Mouse (Mus musculus) lung, embryonic 14.5 days (tissue): ENCODE data around the gene Dynlt1b. TPM values are rescaled to one million over a fixed set of nuclear protein-coding genes. Genes with fewer than 3 reads are reported as not detected.
"Not testable (repeated sequence)": the region's sequence is repeated elsewhere in the genome, so short reads cannot be mapped to it uniquely, and the experiment has no call there.

Source experiments
- ATAC-seq: fragments of 200-750 bp; cut with Nextera tagmentation; 2 replicates; pipeline ENCODE4 v1.8.0; 2017; ENCODE audit warnings: mild to moderate bottlenecking, moderate TSS enrichment, moderate library complexity; ENCODE audit not compliant: insufficient read depth
- DNase-seq: peaks from one replicate; pipeline ENCODE4 v3.0.0-alpha.2; 2015
- H3K27ac ChIP-seq: fragments of 300-500 bp; sonication (generic); 2 replicates; pipeline ENCODE4 v1.5.1; 2014; ENCODE audit warnings: low read depth, mild to moderate bottlenecking, moderate library complexity
- H3K27me3 ChIP-seq: fragments of 300-500 bp; sonication (generic); 2 replicates; pipeline ENCODE4 v1.6.1; 2014; ENCODE audit warnings: low read length, control low read depth; ENCODE audit not compliant: insufficient read depth
- H3K36me3 ChIP-seq: fragments of 300-500 bp; sonication (generic); 2 replicates; pipeline ENCODE4 v1.6.1; 2014; ENCODE audit warnings: control low read depth; ENCODE audit not compliant: insufficient read depth
- H3K4me1 ChIP-seq: fragments of 300-500 bp; sonication (generic); 2 replicates; pipeline ENCODE4 v1.6.1; 2014; ENCODE audit warnings: antibody characterized with exemption, control low read depth; ENCODE audit not compliant: insufficient read depth
- H3K4me2 ChIP-seq: fragments of 300-500 bp; sonication (generic); 2 replicates; pipeline ENCODE4 v1.6.1; 2014; ENCODE audit warnings: mild to moderate bottlenecking
- H3K4me3 ChIP-seq: fragments of 300-500 bp; sonication (generic); 2 replicates; pipeline ENCODE4 v1.5.1; 2014; ENCODE audit warnings: low read depth, low read length
- H3K9ac ChIP-seq: fragments of 300-500 bp; sonication (generic); 2 replicates; pipeline ENCODE4 v1.6.1; 2014
- H3K9me3 ChIP-seq: fragments of 300-500 bp; sonication (generic); 2 replicates; pipeline ENCODE4 v1.6.1; 2016; ENCODE audit warnings: low read depth, low read length, control low read depth
- CTCF ChIP-seq: IDR thresholded peaks from 2 replicates; pipeline ENCODE4 v1.5.1; 2016; ENCODE audit warnings: antibody characterized with exemption, low read depth
- WGBS: fragments of 180-500 bp; shearing (Covaris S2); extraction: QIAGEN DNeasy Blood & Tissue Kit; methylation state at CpG from one replicate; pipeline ENCODE4 v1.1.7; 2014; 5-methylcytosine and 5-hydroxymethylcytosine counted together
- polyA plus RNA-seq: library from polyadenylated mRNA; unstranded; fragments of >200 nt; fragmentation: Nextera tagmentation; extraction: Ambion mirVana; gene quantifications from 2 replicates; pipeline ENCODE4 v1.2.1, GENCODE M21; 2014

Dynlt1b gene
- polyA plus RNA-seq, 1 experiment from 2014 or later: 584 TPM

GRCm38 (mm10) chr17:6456614-6457402 is 26.9 kb downstream of the Dynlt1b start:
- H3K36me3 ChIP-seq, H3K9me3 ChIP-seq, H3K4me2 ChIP-seq, DNase-seq, H3K27ac ChIP-seq, H3K9ac ChIP-seq, ATAC-seq, H3K4me1 ChIP-seq, H3K27me3 ChIP-seq, H3K4me3 ChIP-seq: not testable (repeated sequence)
- 89% methylated on average over 13 of the region's 22 CpGs for WGBS

DNA sequence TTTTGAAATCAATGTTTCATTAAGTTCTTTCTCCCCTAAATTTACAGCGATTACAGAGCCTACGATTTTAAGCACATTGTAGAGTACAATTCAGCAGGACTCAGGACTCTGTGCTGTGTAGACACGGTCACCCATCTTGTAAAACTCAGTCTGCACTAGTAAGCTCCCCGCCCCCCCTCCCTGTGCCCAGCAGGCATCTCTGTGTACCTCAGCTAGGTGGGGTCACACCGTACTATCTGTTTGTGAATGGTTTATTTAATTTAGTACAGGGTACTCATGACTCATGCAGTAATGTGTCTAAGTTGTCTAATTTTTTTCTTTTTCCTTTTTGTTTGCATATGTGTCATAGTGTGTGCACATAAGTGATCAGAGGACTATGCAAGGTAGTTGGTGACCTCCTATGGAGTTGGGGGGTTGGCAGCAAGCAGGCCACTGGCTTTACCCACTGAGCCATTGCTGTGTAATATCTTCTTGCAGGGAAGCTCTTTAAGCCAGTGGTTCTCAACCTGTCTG is 31.2 kb downstream of the Dynlt1b start:
- H3K9me3 ChIP-seq, H3K27me3 ChIP-seq, H3K4me1 ChIP-seq, H3K4me2 ChIP-seq, H3K36me3 ChIP-seq, H3K9ac ChIP-seq, H3K27ac ChIP-seq, ATAC-seq, DNase-seq, H3K4me3 ChIP-seq: not testable (repeated sequence)
- WGBS: 91% methylated on average over 5 of the region's 5 CpGs

- 84% methylated on average over 9 of the region's 9 CpGs for WGBS
- H3K36me3 ChIP-seq, H3K4me2 ChIP-seq, H3K4me1 ChIP-seq, ATAC-seq, H3K9ac ChIP-seq, DNase-seq, H3K27me3 ChIP-seq, H3K9me3 ChIP-seq, H3K27ac ChIP-seq, H3K4me3 ChIP-seq: not testable (repeated sequence)
These were observed 35.8 kb downstream of the Dynlt1b start for GRCm38 (mm10) chr17:6465735-6466134.

DNA sequence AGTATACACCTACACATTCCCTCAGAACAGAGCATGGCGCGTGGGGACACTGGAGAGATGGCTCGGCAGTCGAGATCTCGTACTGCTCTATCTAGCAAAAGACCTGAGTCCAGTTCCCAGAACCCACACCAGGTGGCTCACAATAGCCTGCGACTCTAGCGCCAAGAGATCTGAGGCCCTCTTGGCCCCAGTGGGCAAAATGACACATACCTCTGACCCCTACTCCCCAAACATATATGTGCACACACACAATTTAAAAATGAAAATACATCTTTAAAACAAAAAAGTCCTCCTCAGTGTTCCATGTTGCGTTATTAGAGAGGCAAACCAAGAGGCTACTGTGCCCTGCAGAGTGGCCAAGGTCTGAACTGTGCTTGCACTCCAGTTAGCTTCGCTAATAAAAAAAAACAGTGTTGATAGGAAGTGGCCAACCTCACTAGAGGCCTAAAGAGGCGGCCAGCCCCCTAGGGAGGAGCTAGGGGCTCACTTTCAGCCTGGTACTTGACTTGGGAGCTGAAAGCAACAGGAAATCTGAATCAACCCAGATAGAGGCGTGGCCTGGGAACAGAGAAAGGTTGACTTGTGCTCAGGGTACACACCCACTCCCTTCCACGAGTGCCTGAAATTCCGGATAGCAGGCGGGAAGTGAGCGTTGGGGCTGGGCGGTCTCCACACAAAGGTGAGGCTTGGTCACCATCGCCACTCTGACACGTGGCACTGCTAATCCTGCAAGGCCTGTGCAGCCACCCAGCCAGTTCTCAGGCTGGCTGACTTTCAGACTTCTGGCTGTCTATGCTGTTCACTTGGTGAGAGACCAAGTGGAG is 37.9 kb downstream of the Dynlt1b start:
- H3K9ac ChIP-seq, H3K36me3 ChIP-seq, H3K4me2 ChIP-seq, H3K9me3 ChIP-seq, H3K4me3 ChIP-seq, H3K27me3 ChIP-seq, H3K4me1 ChIP-seq: not testable (repeated sequence)
- peak overlapping the region; percentile 42; the same call in 1 of the 2 replicates for H3K27ac ChIP-seq
- ATAC-seq (peak; percentile 92), DNase-seq (peak; percentile 86)
- 39% methylated on average over 16 of the region's 18 CpGs for WGBS
- 0 out of 2 replicates have a peak, but pooled peaks have one; percentile 25 for TF ChIP-seq CTCF

GRCm38 (mm10) chr17:6470031-6470430 is 40.1 kb downstream of the Dynlt1b start:
- WGBS: 87% methylated on average over 2 of the region's 3 CpGs
- DNase-seq: not testable (repeated sequence)

GRCm38 (mm10) chr17:6470671-6471070 is 40.8 kb downstream of the Dynlt1b start:
- WGBS: 95% methylated on average over 2 of the region's 7 CpGs
- not testable (repeated sequence) for H3K27ac ChIP-seq, H3K27me3 ChIP-seq, H3K36me3 ChIP-seq, H3K4me2 ChIP-seq, H3K4me3 ChIP-seq, H3K9ac ChIP-seq, DNase-seq, H3K9me3 ChIP-seq, ATAC-seq, H3K4me1 ChIP-seq

More at GRCm38 (mm10) chr17:6470031-6470430, 40.1 kb downstream of the Dynlt1b start:
- ATAC-seq, H3K27me3 ChIP-seq, H3K9ac ChIP-seq, H3K36me3 ChIP-seq, H3K4me3 ChIP-seq, H3K4me1 ChIP-seq, H3K4me2 ChIP-seq, H3K27ac ChIP-seq, H3K9me3 ChIP-seq: not testable (repeated sequence)

GRCm38 (mm10) chr17:6475270-6475669 is 45.4 kb downstream of the Dynlt1b start:
- H3K9me3 ChIP-seq, H3K36me3 ChIP-seq, H3K4me1 ChIP-seq, ATAC-seq, H3K9ac ChIP-seq, H3K4me3 ChIP-seq, DNase-seq, H3K27me3 ChIP-seq, H3K27ac ChIP-seq: not testable (repeated sequence)
- 88% methylated on average over 6 of the region's 6 CpGs for WGBS
- H3K4me2 ChIP-seq: peak overlapping the region; percentile 79; the same call in 1 of the 2 replicates

- Histone ChIP-seq H3K4me3 (peak overlapping the region; percentile 70), H3K4me2 (peak overlapping the region; percentile 79), H3K9ac (peak overlapping the region; percentile 79; the same call in 1 of the 2 replicates)
- H3K9me3 ChIP-seq, H3K36me3 ChIP-seq, H3K27ac ChIP-seq, ATAC-seq, DNase-seq, H3K4me1 ChIP-seq, H3K27me3 ChIP-seq: not testable (repeated sequence)
- WGBS: 34% methylated on average over 5 of the region's 7 CpGs
These were observed 46.0 kb downstream of the Dynlt1b start for GRCm38 (mm10) chr17:6475913-6476312.

DNA sequence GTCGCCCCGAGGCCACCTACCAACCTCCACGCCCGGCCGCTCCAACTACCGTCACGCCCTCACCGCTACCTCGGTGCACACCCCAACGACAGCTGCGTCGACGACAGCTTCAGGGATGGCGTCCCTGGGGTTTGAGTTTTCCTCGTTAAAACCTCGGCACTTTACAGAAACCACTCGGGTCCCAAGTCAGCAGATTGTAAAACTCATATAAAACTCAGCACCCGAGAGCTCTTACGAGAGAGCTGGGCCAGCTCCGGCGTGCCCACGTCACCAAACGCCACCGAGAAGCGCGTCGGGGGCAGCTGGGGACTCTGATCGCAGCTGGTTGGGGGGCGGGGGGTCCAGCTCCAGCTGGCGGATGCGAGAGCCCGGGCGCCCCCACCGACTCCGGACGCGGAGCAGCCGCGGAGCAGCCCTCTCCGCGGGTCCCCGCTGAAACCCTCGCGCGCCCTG is 46.6 kb downstream of the Dynlt1b start:
- H3K9me3 ChIP-seq, H3K4me1 ChIP-seq, H3K27me3 ChIP-seq, H3K36me3 ChIP-seq: not testable (repeated sequence)
- DNase-seq (peak; percentile 75), ATAC-seq (peak; percentile 75)
- peak overlapping the region; percentile 70 for H3K4me3 ChIP-seq
- H3K9ac ChIP-seq: peak overlapping the region; percentile 79
- H3K4me2 ChIP-seq: peak overlapping the region; percentile 79
- peak overlapping the region; percentile 55; the same call in 1 of the 2 replicates for H3K27ac ChIP-seq
- under 1% methylated on average over 45 of the region's 45 CpGs for WGBS

GRCm38 (mm10) chr17:6477026-6477425 is 47.1 kb downstream of the Dynlt1b start:
- not testable (repeated sequence) for H3K9me3 ChIP-seq, H3K36me3 ChIP-seq, H3K27me3 ChIP-seq, H3K4me1 ChIP-seq
- DNase-seq (peak; percentile 60), ATAC-seq (peak; percentile 87)
- peak overlapping the region; percentile 79 for H3K9ac ChIP-seq
- H3K27ac ChIP-seq: peak overlapping the region; percentile 55; the same call in 1 of the 2 replicates
- peak overlapping the region; percentile 70 for H3K4me3 ChIP-seq
- under 1% methylated on average over 32 of the region's 42 CpGs for WGBS
- peak overlapping the region; percentile 79 for H3K4me2 ChIP-seq
